Mouse (Mus musculus) gastrocnemius, adult 18-20 months (tissue): ENCODE measurements around the gene Nampt. TPM values are rescaled to one million over a fixed set of nuclear protein-coding genes. Genes with fewer than 3 reads are reported as not detected.

ENCODE experiments used
- DNase-seq: peaks from one replicate; pipeline ENCODE4 v3.0.0; 2021; ENCODE audit warnings: low spot score
- long read RNA-seq, 2 experiments: library from polyadenylated mRNA; stranded (forward); transcript quantifications; one replicate each; pipeline ENCODE4 v2.0.0; 2021
- total RNA-seq, 2 experiments: library from RNA; stranded (reverse); gene quantifications; 2 replicates each; pipeline ENCODE4 v1.2.3; 2021

The Nampt gene
- total RNA-seq = 10 to 100 TPM; 74.1 to 88.1 TPM
- long read RNA-seq, experiment 1, full-length matches to known transcripts = 83 of 101 reads
- long read RNA-seq, experiment 1, partial matches to known transcripts = 11 of 101 reads
- long read RNA-seq, experiment 1, other reads (novel, unspliced or antisense) = 7 of 101 reads
- long read RNA-seq, experiment 2, full-length matches to known transcripts = 58 of 75 reads
- long read RNA-seq, experiment 2, partial matches to known transcripts = 6 of 75 reads
- long read RNA-seq, experiment 2, other reads (novel, unspliced or antisense) = 11 of 75 reads

- DNase-seq = no peak
Measured at GRCm38 (mm10) chr12:32819416-32819815, at the start of gene Nampt. Nampt (plus strand) TSS chr12:32819545.

- no peak for DNase-seq
Measured at GRCm38 (mm10) chr12:32770766-32771165, 48.6 kb upstream of the Nampt start.

GRCm38 (mm10) chr12:32774592-32774991 is 44.8 kb upstream of the Nampt start:
- DNase-seq = no peak

- no peak for DNase-seq
Measured at GRCm38 (mm10) chr12:32789092-32789491, 30.3 kb upstream of the Nampt start.

- DNase-seq = no peak
Measured at GRCm38 (mm10) chr12:32795765-32796471, 23.4 kb upstream of the Nampt start.

- no peak for DNase-seq
Measured at GRCm38 (mm10) chr12:32797438-32797837, 21.9 kb upstream of the Nampt start.

- DNase-seq = no peak
Measured at GRCm38 (mm10) chr12:32801078-32801477, 18.3 kb upstream of the Nampt start.

- no peak for DNase-seq
Measured at GRCm38 (mm10) chr12:32805559-32805958, 13.8 kb upstream of the Nampt start.

GRCm38 (mm10) chr12:32819823-32820605 is 669 bp downstream of the Nampt start:
- DNase-seq = peak; percentile 99

GRCm38 (mm10) chr12:32820688-32821503 is 1.6 kb downstream of the Nampt start:
- DNase-seq = peak; percentile 75

- DNase-seq = no peak
Measured at GRCm38 (mm10) chr12:32821504-32822011, 2.2 kb downstream of the Nampt start.

- no peak for DNase-seq
Measured at GRCm38 (mm10) chr12:32822066-32822465, 2.7 kb downstream of the Nampt start.

- no peak for DNase-seq
Measured at GRCm38 (mm10) chr12:32824586-32824985, 5.2 kb downstream of the Nampt start.

- DNase-seq = peak; percentile 58
Measured at GRCm38 (mm10) chr12:32826971-32827370, 7.6 kb downstream of the Nampt start.

- no peak for DNase-seq
Measured at GRCm38 (mm10) chr12:32828137-32828760, 8.9 kb downstream of the Nampt start.

- no peak for DNase-seq
Measured at GRCm38 (mm10) chr12:32829321-32830090, 10.2 kb downstream of the Nampt start.

GRCm38 (mm10) chr12:32832076-32832475 is 12.7 kb downstream of the Nampt start:
- DNase-seq = no peak

- DNase-seq = no peak
Measured at GRCm38 (mm10) chr12:32834781-32835180, 15.4 kb downstream of the Nampt start.

- DNase-seq = peak; percentile 40
Measured at GRCm38 (mm10) chr12:32835235-32835634, 15.9 kb downstream of the Nampt start.

GRCm38 (mm10) chr12:32838406-32838805 is 19.1 kb downstream of the Nampt start:
- no peak for DNase-seq
